Mouse (Mus musculus): Measurements from ENCODE around the gene Il17d. TPM values are rescaled to one million over a fixed set of nuclear protein-coding genes. Genes with fewer than 3 reads are reported as not detected.
A peak's percentile ranks its signal among the peaks of the same experiment; 100 is the strongest.

Il17d gene
- total and polyA plus RNA-seq, 3 experiments: 0.54 to 2.2 TPM; not detected in 1

- no peak overlapping the region for H3K9ac ChIP-seq (ENCODE audit: control insufficient read depth, low read depth, low read length, poor library complexity, severe bottlenecking)
- no peaks in the 10 kb centered on the region for H3K9me3 ChIP-seq (replicated peaks; ENCODE audit: insufficient read depth, low read length)
- peaks cover 0 to 3% of the 10 kb centered on the region in 2 experiments; a peak in 2 of 4 replicates for H3K36me3 ChIP-seq (ENCODE audit: control insufficient read depth in 1 of 2, insufficient read depth in 2 of 2, low read length in 2 of 2)
- no peaks in the 10 kb centered on the region for H3K27me3 ChIP-seq (ENCODE audit: control insufficient read depth in 1 of 2, insufficient read depth in 2 of 2, low read length in 2 of 2)
- H3K27ac ChIP-seq (ENCODE audit: control insufficient read depth, low read depth, low read length): no peak overlapping the region
- H3K4me3 ChIP-seq (ENCODE audit: control insufficient read depth in 1 of 2, insufficient read depth in 1 of 2, low read depth in 2 of 2, low read length in 2 of 2): no peak overlapping the region
- no peaks in the 10 kb centered on the region for H3K79me2 ChIP-seq (ENCODE audit: control insufficient read depth, insufficient read depth, low read length, poor library complexity)
- H3K4me1 ChIP-seq (ENCODE audit: control insufficient read depth in 1 of 2, insufficient read depth in 2 of 2, low read length in 2 of 2): peaks cover 0 to 12% of the 10 kb centered on the region in 2 experiments; a peak in 3 of 4 replicates
- DNase-seq (ENCODE audit: low read depth, low spot score): no peak
- TF ChIP-seq HCFC1 (IDR thresholded peaks at IDR 0.05; ENCODE audit: low read depth, low read length) (no peak), RCOR1 (IDR thresholded peaks at IDR 0.05; ENCODE audit: low read depth, low read length) (no peak), KAT2A (conservative IDR thresholded peaks at IDR 0.05; ENCODE audit: low read depth, low read length) (no peak), USF1 (IDR thresholded peaks at IDR 0.05; ENCODE audit: low read depth, low read length) (no peak), MYC (IDR thresholded peaks at IDR 0.05; ENCODE audit: low read depth, low read length) (no peak), ZMIZ1 (IDR thresholded peaks at IDR 0.05; ENCODE audit: low read depth, low read length) (no peak), EP300 (IDR thresholded peaks at IDR 0.05; ENCODE audit: low read depth in 1 of 2, low read length in 2 of 2) (no peak), USF2 (IDR thresholded peaks at IDR 0.05; ENCODE audit: borderline replicate concordance in 1 of 2, insufficient read depth in 1 of 2, low read depth in 1 of 2, low read length in 2 of 2) (no peak), SMC3 (IDR thresholded peaks at IDR 0.05; ENCODE audit: low read depth, low read length) (no peak)
Measured at GRCm38 (mm10) chr14:57532577-57532976, 8.0 kb downstream of the Il17d start.

- H3K4me1 ChIP-seq (ENCODE audit: control insufficient read depth in 1 of 2, insufficient read depth in 2 of 2, low read length in 2 of 2): peaks cover 0 to 17% of the 10 kb centered on the region in 2 experiments; a peak in 3 of 4 replicates
- no peaks in the 10 kb centered on the region for H3K9me3 ChIP-seq (replicated peaks; ENCODE audit: insufficient read depth, low read length)
- no peaks in the 10 kb centered on the region for H3K27me3 ChIP-seq (ENCODE audit: control insufficient read depth in 1 of 2, insufficient read depth in 2 of 2, low read length in 2 of 2)
- no peaks in the 10 kb centered on the region for H3K79me2 ChIP-seq (ENCODE audit: control insufficient read depth, insufficient read depth, low read length, poor library complexity)
- DNase-seq (ENCODE audit: low read depth, low spot score): peak; percentile 50
- no peak for TF ChIP-seq NELFE (IDR thresholded peaks at IDR 0.05; ENCODE audit: low read depth, low read length)
- TF ChIP-seq CHD2 (IDR thresholded peaks at IDR 0.05; ENCODE audit: low read length): no peak
- peak; percentile 71 for TF ChIP-seq ZC3H11A (IDR thresholded peaks at IDR 0.05; ENCODE audit: low read depth, low read length)
- peak; percentile 81 to 95 (median 82) for TF ChIP-seq CTCF (IDR thresholded peaks at IDR 0.05 in 2 of 3, conservative IDR thresholded peaks at IDR 0.05 in 1 of 3; ENCODE audit: control insufficient read depth in 1 of 3, insufficient read depth in 1 of 3, low read depth in 2 of 3, low read length in 3 of 3, poor library complexity in 1 of 3, severe bottlenecking in 1 of 3)
- TF ChIP-seq SMC3 (IDR thresholded peaks at IDR 0.05; ENCODE audit: low read depth, low read length): peak; percentile 75
- TF ChIP-seq ZKSCAN1 (IDR thresholded peaks at IDR 0.05; ENCODE audit: low read depth, low read length): no peak
- no peak for TF ChIP-seq SIN3A (IDR thresholded peaks at IDR 0.05; ENCODE audit: low read length)
- no peak for TF ChIP-seq POLR2AphosphoS2 (IDR thresholded peaks at IDR 0.05; ENCODE audit: low read length)
- peak; percentile 79 for TF ChIP-seq RAD21 (IDR thresholded peaks at IDR 0.05; ENCODE audit: low read depth, low read length)
- TF ChIP-seq ZMIZ1 (IDR thresholded peaks at IDR 0.05; ENCODE audit: low read depth, low read length): no peak
- TF ChIP-seq HCFC1 (IDR thresholded peaks at IDR 0.05; ENCODE audit: low read depth, low read length): no peak
- TF ChIP-seq UBTF (IDR thresholded peaks at IDR 0.05; ENCODE audit: borderline replicate concordance, insufficient read depth, low read depth, low read length): no peak
- TF ChIP-seq TBP (IDR thresholded peaks at IDR 0.05; ENCODE audit: low read depth, low read length): no peak
- TF ChIP-seq KAT2A (conservative IDR thresholded peaks at IDR 0.05; ENCODE audit: low read depth, low read length): no peak
- TF ChIP-seq RCOR1 (IDR thresholded peaks at IDR 0.05; ENCODE audit: low read depth, low read length): no peak
- no peak overlapping the region for H3K27ac ChIP-seq (ENCODE audit: control insufficient read depth, low read depth, low read length)
- H3K9ac ChIP-seq (ENCODE audit: control insufficient read depth, low read depth, low read length, poor library complexity, severe bottlenecking): no peak overlapping the region
- H3K36me3 ChIP-seq (ENCODE audit: control insufficient read depth in 1 of 2, insufficient read depth in 2 of 2, low read length in 2 of 2): peaks cover 0 to 3% of the 10 kb centered on the region in 2 experiments; a peak in 2 of 4 replicates
- H3K4me3 ChIP-seq (ENCODE audit: control insufficient read depth in 1 of 2, insufficient read depth in 1 of 2, low read depth in 2 of 2, low read length in 2 of 2): no peak overlapping the region
Measured at GRCm38 (mm10) chr14:57533214-57533613, 8.6 kb downstream of the Il17d start.
